Mouse (Mus musculus) testis, adult 2 months (tissue): ENCODE data around the gene Nr2f2.

Source experiments
- CTCF ChIP-seq: fragments of 200-500 bp; IDR thresholded peaks from 2 replicates; pipeline ENCODE4 v1.5.1; 2012; ENCODE audit warnings: low read depth, mild to moderate bottlenecking, inconsistent platforms, low read length, moderate library complexity; ENCODE audit not compliant: control insufficient read depth, insufficient read depth, insufficient replicate concordance
- POLR2A ChIP-seq: fragments of 200-500 bp; IDR thresholded peaks from 2 replicates; pipeline ENCODE4 v1.6.1; 2012; ENCODE audit warnings: low read depth, mild to moderate bottlenecking, inconsistent platforms, low read length, moderate library complexity; ENCODE audit not compliant: control insufficient read depth

DNA sequence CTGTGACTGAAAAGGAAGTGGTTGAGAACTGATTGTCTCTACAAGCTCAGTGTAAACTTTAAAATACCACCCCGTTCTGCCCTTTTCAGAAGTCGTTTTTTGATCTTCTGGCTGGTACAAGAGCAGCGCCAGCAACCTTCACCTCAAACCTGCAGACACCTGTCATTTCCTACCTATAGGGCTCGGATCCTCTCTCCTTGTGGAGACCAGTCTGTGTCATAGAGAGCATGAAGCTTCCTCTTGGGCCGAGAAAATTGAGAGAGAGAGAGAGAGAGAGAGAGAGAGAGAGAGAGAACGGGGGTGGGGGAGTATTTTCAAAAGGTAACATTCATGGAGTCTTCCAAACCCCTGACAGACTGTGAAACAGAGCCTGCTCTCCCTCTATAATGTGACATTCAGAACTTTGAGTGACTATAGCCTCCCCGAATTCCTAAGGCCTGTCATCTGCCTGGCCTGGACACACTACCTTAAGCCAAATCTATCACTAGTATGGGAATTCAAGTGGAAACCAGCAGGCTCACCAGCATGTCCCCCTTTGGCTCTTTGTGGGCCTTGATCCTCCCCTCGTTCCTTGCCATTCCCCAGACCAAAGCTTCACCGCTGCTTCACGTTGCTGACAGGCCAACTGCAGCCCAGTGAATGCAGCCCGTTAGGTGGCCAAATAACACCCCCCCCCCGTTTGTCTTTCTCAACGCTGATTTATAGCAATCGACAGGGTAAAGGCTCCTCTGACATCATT, 33.4 kb downstream of the Nr2f2 start:
- TF ChIP-seq CTCF (no peak), POLR2A (no peak)
